Mouse (Mus musculus): Measurements from ENCODE around the gene Tarsl2.

DNA sequence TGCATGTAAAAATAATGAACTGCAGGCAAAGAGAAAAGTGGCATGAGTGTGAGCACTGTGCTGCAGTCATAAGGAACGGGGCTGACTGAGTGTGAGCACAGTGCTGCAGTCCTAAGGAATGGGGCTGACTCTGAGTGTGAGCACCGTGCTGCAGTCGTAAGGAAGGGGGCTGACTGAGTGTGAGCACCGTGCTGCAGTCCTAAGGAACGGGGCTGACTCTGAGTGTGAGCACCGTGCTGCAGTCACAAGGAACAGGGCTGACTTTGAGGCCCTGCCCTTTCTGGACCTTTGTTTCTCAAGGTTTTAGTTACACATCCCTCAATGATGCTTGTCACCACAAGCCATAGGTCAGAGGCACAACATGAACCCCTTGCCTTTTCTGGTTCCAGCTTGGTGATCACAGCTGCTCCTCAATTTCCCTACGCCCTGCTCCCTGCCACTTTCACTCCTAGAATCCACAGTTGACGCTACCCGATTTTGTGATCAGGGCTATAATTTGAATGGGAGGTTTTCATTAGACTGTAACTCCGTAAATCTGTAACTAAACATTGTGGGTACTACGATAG is 18.6 kb downstream of the Tarsl2 start:
- TF ChIP-seq CTCF (IDR thresholded peaks at IDR 0.05; ENCODE audit: extremely low read depth, insufficient read depth, insufficient read length, insufficient replicate concordance) (no peak), POLR2A (IDR thresholded peaks at IDR 0.05; ENCODE audit: low read depth, low read length) (no peak)

All from spleen, adult 2 months (tissue).